Mouse (Mus musculus): Measurements from ENCODE around the gene Ncaph. TPM values are rescaled to one million over a fixed set of nuclear protein-coding genes. Genes with fewer than 3 reads are reported as not detected.
A peak's percentile ranks its signal among the peaks of the same experiment; 100 is the strongest.

Gene Ncaph
- polyA plus RNA-seq, 1 experiment from 2014 or later = 10.0 TPM

GRCm38 (mm10) chr2:127074116-127074515 lies 59.6 kb downstream of the Ncaph start:
- ATAC-seq = no peak
- Histone ChIP-seq H3K4me2 (ENCODE audit: low read length) (no peak overlapping the region), H3K27ac (ENCODE audit: low read length) (no peak overlapping the region), H3K9ac (ENCODE audit: low read depth, low read length) (no peak overlapping the region), H3K36me3 (ENCODE audit: control insufficient read depth, insufficient read depth, low read length) (no peaks in the 10 kb centered on the region), H3K4me1 (ENCODE audit: control insufficient read depth, insufficient read depth, low read length) (peaks cover 11% of the 10 kb centered on the region; the same call in 1 of the 2 replicates), H3K27me3 (ENCODE audit: control insufficient read depth, insufficient read depth, low read depth, low read length) (no peaks in the 10 kb centered on the region), H3K9me3 (replicated peaks; ENCODE audit: control insufficient read depth, low read length, poor library complexity, severe bottlenecking) (no peaks in the 10 kb centered on the region), H3K4me3 (ENCODE audit: low read depth, low read length) (no peak overlapping the region)
- 95% methylated on average over 2 of the region's 2 CpGs for WGBS

GRCm38 (mm10) chr2:127070879-127071278 lies 62.9 kb downstream of the Ncaph start:
- H3K27ac ChIP-seq (ENCODE audit: low read length) = peak overlapping the region; percentile 62; the same call in 1 of the 2 replicates
- ATAC-seq = peak; percentile 79
- H3K4me3 ChIP-seq (ENCODE audit: low read depth, low read length) = peak overlapping the region; percentile 72
- peak overlapping the region; percentile 68 for H3K4me2 ChIP-seq (ENCODE audit: low read length)
- peaks cover 11% of the 10 kb centered on the region; the same call in 1 of the 2 replicates for H3K4me1 ChIP-seq (ENCODE audit: control insufficient read depth, insufficient read depth, low read length)
- H3K9ac ChIP-seq (ENCODE audit: low read depth, low read length) = peak overlapping the region; percentile 79
- H3K27me3 ChIP-seq (ENCODE audit: control insufficient read depth, insufficient read depth, low read depth, low read length) = no peaks in the 10 kb centered on the region
- WGBS = 8% methylated on average over 9 of the region's 9 CpGs
- H3K9me3 ChIP-seq (replicated peaks; ENCODE audit: control insufficient read depth, low read length, poor library complexity, severe bottlenecking) = no peaks in the 10 kb centered on the region
- H3K36me3 ChIP-seq (ENCODE audit: control insufficient read depth, insufficient read depth, low read length) = no peaks in the 10 kb centered on the region

- peak; percentile 100 for ATAC-seq
- WGBS = under 1% methylated on average over 32 of the region's 32 CpGs
- Histone ChIP-seq H3K4me3 (ENCODE audit: low read depth, low read length) (peak within 1 kb of the TSS; percentile 72), H3K4me2 (ENCODE audit: low read length) (peak within 1 kb of the TSS; percentile 68), H3K9ac (ENCODE audit: low read depth, low read length) (peak within 1 kb of the TSS; percentile 79), H3K4me1 (ENCODE audit: control insufficient read depth, insufficient read depth, low read length) (peaks cover 11% of the 10 kb centered on the region; the same call in 1 of the 2 replicates), H3K9me3 (replicated peaks; ENCODE audit: control insufficient read depth, low read length, poor library complexity, severe bottlenecking) (no peaks in the 10 kb centered on the region), H3K27me3 (ENCODE audit: control insufficient read depth, insufficient read depth, low read depth, low read length) (no peaks in the 10 kb centered on the region), H3K27ac (ENCODE audit: low read length) (peak within 1 kb of the TSS; percentile 62; the same call in 1 of the 2 replicates), H3K36me3 (ENCODE audit: control insufficient read depth, insufficient read depth, low read length) (no peaks in the 10 kb centered on the region)
These were observed 63.3 kb downstream of the Ncaph start, which contains the start of gene Blvra for GRCm38 (mm10) chr2:127070435-127070841. Gene Blvra, plus strand, starts transcription at chr2:127070665.

GRCm38 (mm10) chr2:127069781-127070434 lies 63.8 kb downstream of the Ncaph start:
- 13% methylated on average over 11 of the region's 11 CpGs for WGBS
- Histone ChIP-seq H3K4me3 (ENCODE audit: low read depth, low read length) (peak overlapping the region; percentile 72), H3K9ac (ENCODE audit: low read depth, low read length) (peak overlapping the region; percentile 79), H3K27ac (ENCODE audit: low read length) (no peak overlapping the region), H3K9me3 (replicated peaks; ENCODE audit: control insufficient read depth, low read length, poor library complexity, severe bottlenecking) (no peaks in the 10 kb centered on the region), H3K27me3 (ENCODE audit: control insufficient read depth, insufficient read depth, low read depth, low read length) (no peaks in the 10 kb centered on the region), H3K4me2 (ENCODE audit: low read length) (peak overlapping the region; percentile 68), H3K36me3 (ENCODE audit: control insufficient read depth, insufficient read depth, low read length) (no peaks in the 10 kb centered on the region), H3K4me1 (ENCODE audit: control insufficient read depth, insufficient read depth, low read length) (peaks cover 11% of the 10 kb centered on the region; the same call in 1 of the 2 replicates)
- ATAC-seq = no peak

GRCm38 (mm10) chr2:127068806-127069205 lies 64.9 kb downstream of the Ncaph start:
- Histone ChIP-seq H3K9me3 (replicated peaks; ENCODE audit: control insufficient read depth, low read length, poor library complexity, severe bottlenecking) (no peaks in the 10 kb centered on the region), H3K27ac (ENCODE audit: low read length) (no peak overlapping the region), H3K36me3 (ENCODE audit: control insufficient read depth, insufficient read depth, low read length) (no peaks in the 10 kb centered on the region), H3K27me3 (ENCODE audit: control insufficient read depth, insufficient read depth, low read depth, low read length) (no peaks in the 10 kb centered on the region), H3K4me1 (ENCODE audit: control insufficient read depth, insufficient read depth, low read length) (peaks cover 11% of the 10 kb centered on the region; the same call in 1 of the 2 replicates), H3K9ac (ENCODE audit: low read depth, low read length) (no peak overlapping the region), H3K4me3 (ENCODE audit: low read depth, low read length) (no peak overlapping the region), H3K4me2 (ENCODE audit: low read length) (no peak overlapping the region)
- 69% methylated on average over 7 of the region's 7 CpGs for WGBS
- no peak for ATAC-seq

DNA sequence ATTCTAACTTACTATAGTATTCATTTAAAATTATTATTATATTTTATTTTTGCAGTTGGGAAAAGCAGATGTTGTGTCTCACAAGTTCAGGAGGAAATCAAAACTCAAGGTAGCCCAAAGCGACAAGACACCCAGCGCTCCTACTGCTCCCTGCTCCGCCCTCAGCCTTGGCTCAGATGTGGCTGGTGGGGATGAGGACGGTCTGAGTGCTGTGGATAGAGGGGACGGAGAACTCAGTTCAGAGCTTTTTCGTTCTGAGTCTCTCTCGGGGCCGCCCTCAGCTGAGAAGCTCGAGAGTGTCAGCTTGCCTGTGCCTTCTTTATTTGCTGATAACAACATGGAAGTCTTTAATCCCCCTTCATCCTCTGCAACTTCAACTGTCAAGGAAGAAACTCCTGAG lies 72.3 kb downstream of the Ncaph start:
- H3K4me1 ChIP-seq (ENCODE audit: control insufficient read depth, insufficient read depth, low read length) = no peaks in the 10 kb centered on the region
- H3K27ac ChIP-seq (ENCODE audit: low read length) = no peak overlapping the region
- H3K36me3 ChIP-seq (ENCODE audit: control insufficient read depth, insufficient read depth, low read length) = peaks cover 19% of the 10 kb centered on the region
- H3K27me3 ChIP-seq (ENCODE audit: control insufficient read depth, insufficient read depth, low read depth, low read length) = no peaks in the 10 kb centered on the region
- 96% methylated on average over 9 of the region's 9 CpGs for WGBS
- H3K9me3 ChIP-seq (replicated peaks; ENCODE audit: control insufficient read depth, low read length, poor library complexity, severe bottlenecking) = no peaks in the 10 kb centered on the region
- H3K9ac ChIP-seq (ENCODE audit: low read depth, low read length) = no peak overlapping the region
- H3K4me3 ChIP-seq (ENCODE audit: low read depth, low read length) = no peak overlapping the region
- H3K4me2 ChIP-seq (ENCODE audit: low read length) = no peak overlapping the region
- no peak for ATAC-seq

Other genes starting within 250 kb of the Ncaph start
- 33.3 and 35.7 TPM in 2 replicates for gene Sppl2a, start 200.7 kb downstream of the Ncaph start, polyA plus RNA-seq (2015; fragmentation: Nextera tagmentation; extraction: Ambion mirVana)
- gene Ap4e1, start 125.2 kb downstream of the Ncaph start, polyA plus RNA-seq (2015; fragmentation: Nextera tagmentation; extraction: Ambion mirVana) = 10.8 and 12.3 TPM in 2 replicates
- 29.7 and 30.1 TPM in 2 replicates for gene Blvra, start 63.3 kb downstream of the Ncaph start, polyA plus RNA-seq (2015; fragmentation: Nextera tagmentation; extraction: Ambion mirVana)
- gene Itpripl1, start 9.5 kb upstream of the Ncaph start, polyA plus RNA-seq (2015; fragmentation: Nextera tagmentation; extraction: Ambion mirVana) = 8.5 and 9.9 TPM in 2 replicates
- gene 1810024B03Rik, start 74.3 kb upstream of the Ncaph start, polyA plus RNA-seq (2015; fragmentation: Nextera tagmentation; extraction: Ambion mirVana) = 0.76 and 0.80 TPM in 2 replicates
- 52.1 and 55.5 TPM in 2 replicates for gene Snrnp200, start 74.4 kb upstream of the Ncaph start, polyA plus RNA-seq (2015; fragmentation: Nextera tagmentation; extraction: Ambion mirVana)
- 60.5 and 61.1 TPM in 2 replicates for gene Ciao1, start 113.9 kb upstream of the Ncaph start, polyA plus RNA-seq (2015; fragmentation: Nextera tagmentation; extraction: Ambion mirVana)
- gene Tmem127, start 114.0 kb upstream of the Ncaph start, polyA plus RNA-seq (2015; fragmentation: Nextera tagmentation; extraction: Ambion mirVana) = 52.7 and 54.8 TPM in 2 replicates
- gene Stard7, start 136.3 kb upstream of the Ncaph start, polyA plus RNA-seq (2015; fragmentation: Nextera tagmentation; extraction: Ambion mirVana) = 91.1 and 94.5 TPM in 2 replicates
- gene Dusp2, start 202.2 kb upstream of the Ncaph start, polyA plus RNA-seq (2015; fragmentation: Nextera tagmentation; extraction: Ambion mirVana) = 10.8 and 15.6 TPM in 2 replicates
- gene Astl, start 204.7 kb upstream of the Ncaph start, polyA plus RNA-seq (2015; fragmentation: Nextera tagmentation; extraction: Ambion mirVana) = not detected in 2 replicates
- 0.20 and 0.21 TPM in 2 replicates for gene Adra2b, start 229.3 kb upstream of the Ncaph start, polyA plus RNA-seq (2015; fragmentation: Nextera tagmentation; extraction: Ambion mirVana)

Data from midbrain, embryonic 16.5 days (tissue).